Mouse (Mus musculus): ENCODE measurements at regions not wholly inside any gene's neighbourhood (a gene's known extent, or its start where the extent isn't known, plus 50 kb on each side); places are given as distances from the start of the nearest gene placed in this dataset.

GRCm38 (mm10) chr10:98332682-98333081 lies 581.5 kb upstream of the Atp2b1 start:
- TF ChIP-seq CTCF (IDR thresholded peaks at IDR 0.05; ENCODE audit: borderline replicate concordance, insufficient read depth, low read length), result no peak
- no peak for TF ChIP-seq POLR2A (IDR thresholded peaks at IDR 0.05; ENCODE audit: low read depth, low read length)

Data from embryonic fibroblast, embryonic 13.5 days (primary cell).